Mouse (Mus musculus): ENCODE measurements at regions not wholly inside any gene's neighbourhood (a gene's known extent, or its start where the extent isn't known, plus 50 kb on each side); places are given as distances from the start of the nearest gene placed in this dataset.

- peak; percentile 73 for ATAC-seq (ENCODE audit: poor library complexity, severe bottlenecking)
These were observed 99.0 kb upstream of the Slc7a12 start for GRCm38 (mm10) chr3:14381421-14381992.

- ATAC-seq (ENCODE audit: poor library complexity, severe bottlenecking), result no peak
These were observed 89.8 kb upstream of the Slc7a12 start for GRCm38 (mm10) chr3:14390656-14391055.

- no peak for ATAC-seq (ENCODE audit: poor library complexity, severe bottlenecking)
These were observed 81.8 kb upstream of the Slc7a12 start for GRCm38 (mm10) chr3:14398676-14399075.

GRCm38 (mm10) chr3:14408435-14409125 lies 71.9 kb upstream of the Slc7a12 start:
- ATAC-seq (ENCODE audit: poor library complexity, severe bottlenecking), result no peak

Measured in megakaryocyte, adult 5-6 weeks (primary cell).